Mouse (Mus musculus): Measurements from ENCODE around the gene Ulk3.
A peak's percentile ranks its signal among the peaks of the same experiment; 100 is the strongest.

The Ulk3 gene

GRCm38 (mm10) chr9:57614786-57615185, 25.5 kb downstream of the Ulk3 start:
- no peak for DNase-seq (ENCODE audit: low spot score in 2 of 2)

DNA sequence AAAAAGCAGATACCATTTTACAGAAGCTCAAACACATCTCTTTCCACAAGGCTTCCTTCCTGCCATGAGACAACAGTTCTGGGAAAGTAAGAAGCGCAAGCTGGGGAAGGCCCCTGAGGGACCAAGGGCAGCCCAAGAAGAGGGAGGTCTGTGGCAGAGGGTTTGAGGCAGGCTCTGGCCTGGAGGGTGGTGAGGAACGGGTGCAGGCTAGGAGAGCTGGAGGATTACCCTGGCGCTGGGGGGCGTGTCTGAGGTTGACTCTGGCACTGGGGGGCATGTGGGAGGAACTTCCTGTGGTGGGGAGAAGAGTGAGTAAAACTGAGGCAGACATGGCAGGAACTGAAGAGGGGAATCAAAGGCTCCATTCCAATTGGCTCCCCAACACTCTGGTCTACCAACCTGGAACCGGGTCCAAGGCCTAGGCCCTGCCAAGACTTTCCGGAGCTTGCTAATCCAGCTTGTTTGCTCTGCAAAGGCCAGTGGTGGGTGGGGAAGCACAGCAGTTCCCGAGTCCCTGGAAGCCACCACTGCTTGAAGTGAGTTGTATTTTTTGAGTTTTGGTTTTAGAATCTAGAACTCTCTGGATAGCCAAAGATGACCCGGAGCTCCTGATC, 28.4 kb downstream of the Ulk3 start:
- no peak for DNase-seq (ENCODE audit: low spot score in 2 of 2)

DNA sequence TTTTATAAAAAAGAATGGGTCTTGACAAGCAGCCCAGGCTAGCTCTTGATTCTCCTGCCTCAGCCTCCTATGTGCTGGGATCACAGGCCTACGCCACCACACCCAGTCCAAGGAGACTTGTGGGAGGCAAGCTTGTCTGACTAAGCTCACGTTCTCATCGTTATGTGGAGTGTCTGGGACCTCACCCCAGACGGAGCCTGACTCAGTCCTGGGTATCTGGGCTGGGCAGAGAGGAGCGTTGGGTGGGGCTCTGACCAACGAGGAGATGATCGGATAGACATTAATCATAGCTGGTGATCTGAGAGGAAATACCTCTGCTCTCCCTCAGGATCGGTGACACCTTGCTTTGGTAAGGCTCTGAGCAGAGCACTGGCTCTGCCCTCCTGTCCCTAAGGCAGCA, 29.6 kb downstream of the Ulk3 start:
- no peak for DNase-seq (ENCODE audit: low spot score in 2 of 2)

DNA sequence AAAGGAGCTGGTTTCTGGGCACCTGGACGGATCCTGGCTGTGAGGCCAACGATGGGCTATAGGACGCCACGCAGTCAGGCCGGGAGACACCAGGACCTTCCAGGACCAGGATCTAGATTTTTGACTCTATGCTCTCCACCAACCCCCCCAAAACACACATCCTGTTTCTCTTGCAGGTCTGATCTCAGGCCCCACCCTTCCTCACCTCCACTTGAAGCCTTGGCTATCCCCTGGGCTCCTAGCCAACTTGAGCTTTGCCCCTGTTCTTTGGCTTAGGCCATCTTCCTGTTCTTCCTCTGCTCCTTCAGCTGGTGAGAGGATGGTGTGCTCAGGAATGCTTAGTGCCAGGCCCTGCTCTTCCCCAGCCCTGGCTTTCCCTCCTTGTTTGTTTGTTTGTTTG, 31.4 kb downstream of the Ulk3 start, which contains the start of gene Lman1l:
Lman1l (minus strand) TSS at position 101 of the 400 bp plus-strand sequence.
- DNase-seq (ENCODE audit: low spot score in 2 of 2), result no peak

DNA sequence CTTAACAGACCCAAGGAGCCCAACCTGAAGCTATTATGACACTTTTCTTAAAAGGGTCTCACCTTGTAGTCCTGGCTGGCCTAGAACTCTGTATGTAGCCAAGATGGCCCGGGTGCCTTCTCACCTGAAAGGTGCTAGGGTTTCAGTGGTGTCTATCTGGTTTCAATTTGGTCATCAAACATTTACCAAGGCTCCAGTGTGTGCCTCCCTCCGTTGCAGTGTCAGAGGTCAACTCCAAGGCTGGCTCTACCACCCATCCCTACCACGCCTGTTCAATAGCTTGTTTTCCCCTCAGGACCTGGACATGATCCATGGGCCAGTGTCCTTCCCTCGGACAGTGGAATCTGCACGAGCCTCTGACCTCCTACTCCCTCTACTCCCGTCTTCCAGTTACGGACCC, 35.0 kb downstream of the Ulk3 start:
- DNase-seq (ENCODE audit: low spot score in 2 of 2), result no peak

DNA sequence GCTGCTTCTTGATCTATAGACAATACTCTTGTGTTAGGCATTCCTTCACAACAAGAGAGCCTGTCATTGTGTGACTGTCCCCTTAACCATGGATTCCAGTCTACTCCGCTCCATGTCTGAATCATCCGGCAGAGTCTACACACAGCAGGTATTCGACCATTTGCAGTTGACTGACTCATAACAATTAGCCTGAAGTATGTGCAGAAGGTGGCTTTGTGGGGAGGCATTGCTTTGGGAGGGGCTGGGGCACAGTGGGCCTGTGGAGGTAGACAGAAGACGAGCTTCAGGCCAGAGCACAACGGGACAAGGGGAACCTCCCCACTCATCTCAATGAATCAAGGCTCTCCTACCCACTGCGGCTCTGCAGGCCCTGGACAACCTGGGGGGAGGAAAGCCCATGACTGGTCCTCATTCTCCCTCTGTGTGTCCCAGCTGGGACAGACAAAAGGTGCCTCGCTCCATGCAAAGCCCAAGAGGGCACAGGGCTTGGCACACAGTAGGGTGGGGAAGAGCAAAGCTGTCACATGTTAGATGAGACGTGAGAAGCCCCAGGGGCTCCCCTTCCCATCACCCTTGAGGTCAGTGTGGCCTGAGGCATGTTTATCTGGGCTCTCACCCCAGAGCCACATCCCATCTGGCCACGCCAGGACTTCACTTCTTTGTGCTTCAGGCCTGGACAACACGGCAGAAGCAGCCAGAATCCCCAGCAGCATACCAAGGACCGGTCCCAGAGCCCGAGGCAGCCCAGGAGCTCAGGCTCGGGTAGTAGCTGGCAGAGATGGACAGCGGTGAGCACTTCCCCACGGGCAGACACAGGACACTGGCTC, 36.6 kb downstream of the Ulk3 start:
- no peak for DNase-seq (ENCODE audit: low spot score in 2 of 2)

- DNase-seq (ENCODE audit: low spot score in 2 of 2), result no peak
These were observed 37.9 kb downstream of the Ulk3 start for GRCm38 (mm10) chr9:57627191-57627590.

DNA sequence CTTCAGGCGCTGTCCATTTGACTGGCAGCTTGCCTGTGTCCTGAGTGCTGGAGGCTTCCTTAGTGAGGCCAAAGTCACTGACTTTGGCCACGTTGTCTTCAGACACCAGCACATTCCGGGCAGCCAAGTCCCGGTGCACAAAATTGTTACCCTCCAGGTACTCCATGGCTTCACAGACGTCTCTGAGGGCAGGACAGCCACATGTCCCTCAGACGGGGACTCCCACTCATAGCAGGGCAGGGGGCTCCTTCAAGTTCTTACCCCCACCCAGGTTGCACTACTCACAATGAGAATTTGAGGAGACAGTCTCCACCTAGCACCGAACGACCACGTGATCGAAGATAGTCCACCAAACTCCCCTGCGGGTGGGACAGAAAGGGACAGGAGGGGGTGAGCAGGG, 38.6 kb downstream of the Ulk3 start:
- DNase-seq (ENCODE audit: low spot score in 2 of 2), result no peak

DNA sequence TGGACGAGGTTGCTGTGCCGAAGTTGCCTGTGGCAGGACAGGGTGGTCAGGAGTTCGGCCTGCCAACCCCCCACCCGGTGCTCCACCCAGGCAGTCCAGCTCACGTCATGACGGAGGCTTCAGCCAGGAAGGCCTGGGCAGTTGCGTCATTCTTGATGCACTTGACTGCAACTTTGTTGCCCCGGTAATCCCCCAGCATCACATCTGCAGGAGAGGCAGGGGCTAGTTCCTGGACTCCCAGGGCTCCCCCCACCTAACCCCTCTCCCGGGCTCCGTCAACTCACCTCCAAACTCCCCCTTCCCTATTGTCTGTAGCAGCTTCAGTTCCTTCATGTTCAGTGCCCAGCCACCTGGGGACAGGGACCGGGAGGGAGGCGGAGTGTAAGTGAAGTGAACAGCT, 39.5 kb downstream of the Ulk3 start:
- DNase-seq (ENCODE audit: low spot score in 2 of 2), result no peak

DNA sequence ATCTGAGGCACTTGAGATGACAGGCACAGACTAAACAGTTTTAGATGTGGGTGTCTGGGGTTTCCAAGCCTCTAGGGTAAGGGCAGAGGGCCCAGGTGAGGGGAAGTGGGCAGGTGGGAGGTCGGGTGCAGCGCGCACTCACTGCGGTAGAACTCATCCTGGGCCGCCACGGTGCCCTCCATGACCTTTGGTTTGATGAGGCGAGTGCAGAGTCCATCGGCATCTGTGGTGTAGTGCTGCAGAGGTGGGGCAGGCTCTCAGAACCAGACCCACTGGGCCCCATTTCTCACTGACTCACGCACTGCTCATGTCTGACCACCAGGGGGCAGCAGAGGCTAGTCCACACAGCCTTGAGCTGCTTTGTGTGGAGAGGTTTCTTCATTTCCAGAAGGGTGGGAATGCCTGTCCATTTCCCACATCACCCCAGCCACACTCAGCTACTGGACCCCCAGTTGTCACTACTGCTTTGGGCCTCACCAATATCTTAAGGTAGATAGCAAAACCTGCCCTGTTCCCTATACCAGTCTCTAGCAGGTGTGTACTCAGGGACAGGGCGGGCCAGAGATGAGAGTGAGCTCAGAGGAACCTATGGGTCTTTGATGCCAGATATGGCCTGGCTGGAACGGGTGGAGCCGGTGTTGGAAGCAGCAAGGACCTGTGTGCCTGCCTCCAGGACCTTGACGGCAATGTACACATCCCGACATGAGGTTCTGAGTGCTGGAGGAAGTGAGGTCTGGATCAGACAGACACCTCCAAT, 40.0 kb downstream of the Ulk3 start:
- DNase-seq (ENCODE audit: low spot score in 2 of 2), result peak; percentile 77 to 82

DNA sequence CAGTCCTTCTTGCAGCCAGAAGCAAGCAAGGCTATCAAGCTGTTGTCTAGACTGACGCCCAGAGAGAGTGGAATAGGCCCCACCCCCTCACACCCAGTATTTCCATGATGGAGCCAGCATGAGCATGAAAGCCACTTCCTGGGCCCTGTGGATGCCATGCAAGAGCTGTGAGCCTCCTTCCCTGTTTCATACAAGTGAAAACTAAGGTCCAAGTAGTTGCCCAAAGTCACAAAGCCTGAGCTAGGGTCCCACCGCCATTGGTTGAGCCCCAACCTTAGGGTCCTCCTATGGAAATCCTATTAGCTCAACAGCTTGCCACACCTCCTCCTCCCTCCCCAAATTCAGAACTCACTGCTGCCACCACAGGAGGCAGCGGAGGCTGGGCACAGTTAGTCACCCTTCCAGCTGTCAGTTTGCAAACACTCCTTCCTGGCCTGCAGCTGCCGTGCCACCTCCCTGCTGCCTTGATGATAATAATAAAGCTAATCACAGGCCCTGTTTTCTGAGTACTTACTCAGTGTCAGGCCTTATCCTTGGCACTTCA, 44.3 kb downstream of the Ulk3 start:
- DNase-seq (ENCODE audit: low spot score in 2 of 2), result peak; percentile 59 to 63

GRCm38 (mm10) chr9:57637272-57637671, 48.0 kb downstream of the Ulk3 start:
- no peak for DNase-seq (ENCODE audit: low spot score in 2 of 2)

DNA sequence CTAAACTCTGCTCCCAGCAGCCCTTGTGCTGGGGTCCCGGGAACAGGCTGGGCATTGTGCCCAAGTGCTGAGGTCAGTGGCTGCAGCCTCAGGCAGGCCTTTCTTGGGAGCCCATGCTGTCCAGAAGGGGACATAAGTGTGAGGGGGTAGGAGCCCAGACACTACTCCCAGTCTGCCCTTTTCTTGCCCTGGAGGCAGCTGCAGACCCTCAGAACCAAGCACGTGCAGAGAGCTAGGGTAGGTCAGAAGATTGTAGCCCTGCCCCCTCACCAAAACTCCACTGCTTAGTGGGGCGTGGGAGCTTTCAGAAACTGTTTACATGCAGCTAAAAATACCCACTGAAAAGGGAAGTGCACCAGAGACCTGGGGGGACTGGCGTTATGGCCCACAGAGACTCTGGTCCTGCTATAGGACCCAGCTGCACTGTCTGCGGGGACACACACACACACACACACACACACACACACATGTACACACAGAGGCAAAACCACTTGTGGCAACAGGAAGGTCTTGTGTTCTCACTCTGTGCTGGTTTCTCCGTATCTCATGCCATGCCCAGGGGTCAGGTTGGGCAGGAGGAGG, 48.6 kb downstream of the Ulk3 start:
- no peak for DNase-seq (ENCODE audit: low spot score in 2 of 2)

DNA sequence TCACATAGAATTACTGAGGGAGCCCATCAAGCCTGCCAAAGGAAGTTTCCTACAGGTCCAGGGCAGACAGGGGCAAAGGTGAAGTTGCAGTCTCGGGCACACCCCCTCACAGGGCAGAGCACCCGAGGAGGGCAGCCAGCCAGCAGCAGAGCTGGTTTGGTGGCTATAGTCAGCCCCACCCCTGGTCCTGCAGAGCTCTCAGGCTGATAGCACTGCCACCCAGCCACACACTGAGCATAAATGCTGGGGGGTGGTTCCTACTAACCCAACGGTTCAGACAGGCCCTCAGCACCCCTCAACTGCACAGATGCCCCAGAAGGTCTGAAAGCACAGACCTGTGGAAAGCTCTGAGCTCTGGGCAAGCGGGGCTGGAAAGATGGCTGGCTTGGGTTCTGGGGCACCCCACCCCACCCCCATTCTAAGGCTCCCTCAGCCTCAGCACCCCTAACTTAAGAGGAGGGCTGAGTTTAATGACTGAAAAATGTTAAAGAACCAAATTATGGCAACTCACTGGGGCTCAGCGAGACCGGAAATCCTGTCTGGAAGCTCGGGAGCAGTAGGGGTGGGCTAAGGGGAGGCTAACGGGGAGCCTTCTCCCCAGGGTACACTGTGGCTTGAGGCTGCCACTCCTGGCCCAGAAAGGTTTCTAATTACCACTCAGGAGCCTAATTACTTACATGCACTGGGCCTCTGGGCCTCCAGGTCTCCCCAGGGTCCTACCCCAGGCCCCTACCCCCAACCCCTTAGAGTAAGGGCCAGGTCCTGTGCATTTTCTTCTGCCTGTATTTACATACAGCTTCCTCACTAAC, 49.6 kb downstream of the Ulk3 start:
- DNase-seq (ENCODE audit: low spot score in 2 of 2), result no peak

- DNase-seq (ENCODE audit: low spot score in 2 of 2), result no peak
These were observed 50.5 kb downstream of the Ulk3 start for GRCm38 (mm10) chr9:57639661-57640328.

- DNase-seq (ENCODE audit: low spot score in 2 of 2), result no peak
These were observed 51.1 kb downstream of the Ulk3 start for GRCm38 (mm10) chr9:57640384-57640783.

DNA sequence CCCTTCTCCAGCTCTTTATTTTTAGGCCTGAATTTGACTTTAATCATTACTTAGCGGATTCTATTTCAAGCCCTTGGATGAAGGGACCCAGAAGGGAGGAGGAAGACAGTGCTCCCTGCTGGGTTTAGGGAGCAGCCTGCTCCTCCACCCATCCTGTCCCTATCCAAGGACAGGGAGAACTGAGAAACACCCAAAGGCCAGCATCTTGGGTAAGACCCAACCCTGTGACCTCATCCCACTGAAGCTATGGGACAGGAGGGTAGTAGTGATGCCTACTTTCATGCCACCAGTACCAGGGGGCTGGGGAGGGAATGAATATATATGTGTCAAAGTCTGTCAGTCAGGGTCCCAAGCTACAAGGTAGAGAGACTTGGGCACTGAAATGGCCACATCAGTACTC, 51.8 kb downstream of the Ulk3 start:
- no peak for DNase-seq (ENCODE audit: low spot score in 2 of 2)

- DNase-seq (ENCODE audit: low spot score in 2 of 2), result peak in 1 of 2 experiments; percentile 51
These were observed 52.7 kb downstream of the Ulk3 start for GRCm38 (mm10) chr9:57641775-57642550.

DNA sequence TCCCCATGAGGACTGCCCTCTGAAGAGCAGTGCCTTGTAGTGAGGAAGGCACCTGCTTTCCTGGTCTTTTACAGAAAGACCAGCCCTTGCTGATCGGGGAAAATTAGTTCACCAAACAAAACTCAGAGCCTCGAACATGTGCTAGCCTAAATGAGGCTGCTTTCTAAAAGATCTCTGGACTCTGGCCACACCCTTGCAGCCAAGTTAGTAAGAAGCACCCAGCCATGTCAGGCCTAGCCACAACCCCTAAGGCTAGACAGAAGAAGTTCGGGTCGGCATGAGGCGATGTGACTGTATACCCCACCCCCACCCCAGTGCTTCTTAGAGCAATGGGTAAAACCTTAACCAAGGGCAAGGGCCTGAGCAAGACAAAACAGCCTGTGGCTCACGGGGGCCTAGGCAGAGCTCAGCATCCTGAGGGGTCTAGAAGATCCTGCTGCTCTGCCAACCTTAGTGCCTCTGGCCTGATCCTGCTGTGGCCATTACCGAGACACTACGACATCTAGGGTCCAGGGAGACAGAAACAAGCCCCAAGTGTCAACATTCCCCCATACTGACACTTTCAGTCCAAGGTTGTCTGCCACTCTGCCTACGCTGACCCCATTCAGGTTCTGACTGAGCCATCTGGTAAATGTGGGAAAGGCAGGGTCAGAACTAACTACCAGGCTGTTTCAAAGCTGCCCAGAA, 54.1 kb downstream of the Ulk3 start:
- no peak for DNase-seq (ENCODE audit: low spot score in 2 of 2)

Data from right cerebral cortex, adult 2 months (tissue).